Mouse (Mus musculus) forebrain, embryonic 13.5 days (tissue): ENCODE data around the gene Inhbc. TPM values are rescaled to one million over a fixed set of nuclear protein-coding genes. Genes with fewer than 3 reads are reported as not detected.
A peak's percentile ranks its signal among the peaks of the same experiment; 100 is the strongest.

Experiments used
- ATAC-seq: fragments of 200-750 bp; cut with Nextera tagmentation; 2 replicates; pipeline ENCODE4 v1.8.0; 2017
- H3K27ac ChIP-seq: fragments of 300-500 bp; sonication (generic); 2 replicates; pipeline ENCODE4 v1.5.1; 2015; ENCODE audit warnings: inconsistent platforms, mild to moderate bottlenecking, moderate library complexity
- H3K27me3 ChIP-seq: fragments of 300-500 bp; sonication (generic); 2 replicates; pipeline ENCODE4 v1.6.1; 2015; ENCODE audit warnings: mild to moderate bottlenecking, inconsistent platforms
- H3K36me3 ChIP-seq: fragments of 300-500 bp; sonication (generic); 2 replicates; pipeline ENCODE4 v1.6.1; 2015; ENCODE audit warnings: mild to moderate bottlenecking, inconsistent platforms; ENCODE audit not compliant: poor library complexity, severe bottlenecking
- H3K4me1 ChIP-seq: fragments of 300-500 bp; sonication (generic); 2 replicates; pipeline ENCODE4 v1.6.1; 2015; ENCODE audit warnings: inconsistent platforms
- H3K4me2 ChIP-seq: fragments of 300-500 bp; sonication (generic); 2 replicates; pipeline ENCODE4 v1.6.1; 2015; ENCODE audit warnings: inconsistent platforms, mild to moderate bottlenecking, moderate library complexity
- H3K4me3 ChIP-seq: fragments of 300-500 bp; sonication (generic); 2 replicates; pipeline ENCODE4 v1.5.1; 2015; ENCODE audit warnings: mild to moderate bottlenecking, inconsistent platforms
- H3K9ac ChIP-seq: fragments of 300-500 bp; sonication (generic); 2 replicates; pipeline ENCODE4 v1.6.1; 2015; ENCODE audit warnings: mild to moderate bottlenecking, inconsistent platforms
- H3K9me3 ChIP-seq: fragments of 300-500 bp; sonication (generic); replicated peaks from 2 replicates; pipeline ENCODE4 v1.6.1; 2016; ENCODE audit warnings: inconsistent platforms
- WGBS: fragments of 180-500 bp; shearing (Covaris S2); methylation state at CpG from one replicate; pipeline ENCODE4 v1.1.7; 2015; 5-methylcytosine and 5-hydroxymethylcytosine counted together
- polyA plus RNA-seq: library from polyadenylated mRNA; unstranded; fragments of >200 nt; fragmentation: Nextera tagmentation; extraction: Ambion mirVana; gene quantifications from 2 replicates; pipeline ENCODE4 v1.2.1, GENCODE M21; 2015

Inhbc gene
- polyA plus RNA-seq, result not detected in 2 replicates

DNA sequence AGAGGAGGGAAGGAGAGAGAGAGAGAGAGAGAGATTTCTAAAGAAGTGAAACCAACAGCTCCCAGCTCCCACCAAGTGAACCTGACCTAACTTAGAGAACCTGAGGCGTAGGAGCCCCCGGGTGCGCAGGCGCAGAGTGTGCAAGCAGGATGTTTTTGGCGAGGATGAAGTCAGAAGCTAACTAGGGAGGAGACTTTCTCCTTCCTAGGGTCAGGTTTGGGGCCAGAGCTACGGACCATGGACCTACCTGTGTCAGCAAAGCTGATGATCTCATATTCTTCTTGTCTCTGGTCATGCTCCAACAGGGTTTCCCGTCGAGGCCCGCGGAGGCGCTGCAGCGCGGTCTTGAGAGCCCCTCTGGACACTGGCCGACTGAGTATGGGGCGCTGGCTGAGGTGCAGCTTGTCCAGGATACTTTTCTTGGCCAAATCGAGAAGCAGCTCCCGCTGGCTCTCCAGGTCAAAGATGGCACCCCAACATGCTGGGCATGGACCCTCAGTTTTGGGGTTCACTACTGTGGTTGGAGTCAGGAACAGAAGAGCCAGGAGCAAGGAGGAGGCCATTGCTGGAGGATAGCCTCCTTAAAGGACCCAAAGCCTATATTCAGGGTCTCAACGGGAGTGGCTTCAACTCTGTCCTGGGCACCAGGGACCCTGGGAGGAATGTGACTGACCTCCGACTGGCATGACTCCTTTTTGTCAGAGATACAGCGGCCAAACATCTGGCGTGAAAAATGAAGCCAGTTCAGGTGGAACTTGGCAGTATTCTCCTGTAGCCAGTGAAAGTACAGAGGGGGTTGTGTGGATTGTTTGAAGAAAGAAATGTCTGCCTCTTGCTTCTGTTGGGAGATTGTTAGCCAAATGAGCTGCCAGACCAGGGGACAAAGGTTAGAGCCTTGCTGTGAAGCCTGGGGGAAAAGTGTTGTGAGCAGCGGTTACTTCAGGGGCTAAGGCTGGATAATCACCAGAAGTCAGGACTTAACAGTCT is at the start of gene Inhbc:
Gene Inhbc (minus strand): TSS at position 598 of the 987 bp plus-strand sequence.
- no peak within 1 kb of the TSS for H3K4me2 ChIP-seq
- H3K27me3 ChIP-seq, result peaks cover 3% of the 10 kb centered on the region; the same call in 1 of the 2 replicates
- H3K4me1 ChIP-seq, result peaks cover 12% of the 10 kb centered on the region
- H3K27ac ChIP-seq, result no peak within 1 kb of the TSS
- H3K4me3 ChIP-seq, result no peak within 1 kb of the TSS
- WGBS, result 83% methylated on average over 22 of the region's 22 CpGs
- H3K36me3 ChIP-seq, result no peaks in the 10 kb centered on the region
- no peak within 1 kb of the TSS for H3K9ac ChIP-seq
- no peak for ATAC-seq
- H3K9me3 ChIP-seq, result no peaks in the 10 kb centered on the region

DNA sequence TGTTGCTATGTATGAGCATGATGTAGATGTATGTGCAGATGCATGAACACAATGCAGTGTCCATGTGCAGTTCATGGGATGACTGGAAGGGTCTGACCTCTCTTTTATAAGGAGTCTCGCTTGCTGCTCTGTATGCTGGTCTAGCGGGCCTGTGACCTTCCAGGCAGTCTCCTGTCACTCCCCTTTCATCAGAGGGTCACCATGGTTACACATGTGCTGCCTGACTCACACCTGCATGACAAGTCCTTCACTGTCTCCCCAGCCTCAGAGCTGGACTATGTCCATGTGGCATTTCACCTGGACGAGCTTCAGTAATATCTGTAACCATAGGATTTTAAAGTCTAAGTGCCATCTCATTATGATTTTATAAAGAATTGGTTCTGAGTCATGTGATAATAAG is 43.9 kb upstream of the Inhbc start:
- Histone ChIP-seq H3K4me1 (0 out of 2 replicates have a peak, but pooled peaks cover 7% of the 10 kb centered on the region), H3K27ac (no peak overlapping the region), H3K27me3 (no peaks in the 10 kb centered on the region), H3K9ac (no peak overlapping the region), H3K4me2 (no peak overlapping the region), H3K9me3 (no peaks in the 10 kb centered on the region), H3K36me3 (no peaks in the 10 kb centered on the region; the same call in 1 of the 2 replicates), H3K4me3 (no peak overlapping the region)
- no peak for ATAC-seq
- WGBS, result 81% methylated on average over 3 of the region's 3 CpGs

DNA sequence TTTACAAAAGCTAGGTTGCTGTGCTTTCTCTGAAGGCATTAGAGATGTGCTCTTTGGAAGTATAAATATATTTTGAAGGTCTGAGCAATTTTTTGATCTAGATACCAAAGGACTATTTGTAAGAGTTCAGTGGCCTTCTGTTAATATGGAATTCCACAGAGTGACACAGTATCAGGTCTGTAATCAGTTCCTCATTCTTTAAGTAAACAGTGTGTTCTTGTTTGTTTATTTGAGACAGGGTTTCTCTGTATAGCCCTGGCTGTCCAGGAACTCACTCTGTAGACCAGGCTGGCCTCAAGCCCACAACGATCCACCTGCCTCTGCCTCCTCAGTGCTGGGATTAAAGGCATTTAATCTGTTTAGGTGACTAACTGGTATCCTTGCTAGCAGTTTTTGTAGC is 43.4 kb upstream of the Inhbc start:
- H3K4me1 ChIP-seq, result 0 out of 2 replicates have a peak, but pooled peaks cover 7% of the 10 kb centered on the region
- H3K4me2 ChIP-seq, result no peak overlapping the region
- H3K36me3 ChIP-seq, result no peaks in the 10 kb centered on the region; the same call in 1 of the 2 replicates
- H3K4me3 ChIP-seq, result no peak overlapping the region
- no peaks in the 10 kb centered on the region for H3K9me3 ChIP-seq
- H3K9ac ChIP-seq, result no peak overlapping the region
- H3K27ac ChIP-seq, result no peak overlapping the region
- H3K27me3 ChIP-seq, result no peaks in the 10 kb centered on the region
- no peak for ATAC-seq
- 87% methylated on average over 1 of the region's 1 CpGs for WGBS

DNA sequence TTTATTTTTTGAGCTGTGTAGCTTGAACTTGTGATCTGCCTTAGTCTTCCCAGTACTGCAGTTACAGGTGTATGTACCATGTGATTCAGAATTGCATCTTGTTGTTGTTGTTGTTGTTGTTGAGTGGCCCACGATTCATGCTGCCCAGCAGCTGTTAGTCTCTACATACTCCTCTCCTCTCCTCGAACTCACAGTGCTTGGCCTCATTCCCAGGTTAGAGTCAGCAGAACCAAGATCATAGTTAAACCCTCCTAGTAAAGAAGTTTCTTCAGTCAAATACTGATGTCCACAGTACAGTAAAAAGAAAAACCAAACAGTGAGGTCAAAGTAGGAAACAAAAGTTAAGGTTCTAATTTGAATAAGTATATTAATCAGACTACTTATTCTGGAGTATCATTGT is 42.5 kb upstream of the Inhbc start:
- no peak overlapping the region for H3K4me3 ChIP-seq
- no peak overlapping the region for H3K27ac ChIP-seq
- 77% methylated on average over 2 of the region's 2 CpGs for WGBS
- H3K9ac ChIP-seq, result no peak overlapping the region
- H3K36me3 ChIP-seq, result no peaks in the 10 kb centered on the region; the same call in 1 of the 2 replicates
- no peaks in the 10 kb centered on the region for H3K9me3 ChIP-seq
- ATAC-seq, result no peak
- H3K27me3 ChIP-seq, result no peaks in the 10 kb centered on the region
- no peak overlapping the region for H3K4me2 ChIP-seq
- 0 out of 2 replicates have a peak, but pooled peaks cover 7% of the 10 kb centered on the region for H3K4me1 ChIP-seq

DNA sequence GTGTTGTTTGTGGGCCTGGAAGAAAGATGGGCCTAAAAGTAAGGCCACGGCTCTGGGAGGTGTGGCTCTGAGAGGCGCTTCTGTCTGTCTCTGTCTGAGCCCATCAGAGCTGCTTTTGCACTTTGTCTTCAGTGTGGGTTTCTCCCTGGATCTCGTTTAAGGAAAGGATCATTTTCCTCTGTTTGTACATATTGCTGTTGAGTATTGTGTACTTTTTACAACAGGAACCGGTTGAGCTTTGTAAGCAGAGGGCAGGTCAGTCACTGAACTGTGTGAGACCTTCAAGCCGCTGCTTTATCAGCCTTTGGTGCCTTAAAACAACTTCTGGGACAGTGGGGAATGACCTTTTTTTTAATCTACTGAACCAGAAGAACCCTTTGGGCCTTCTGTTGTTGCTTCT is 41.9 kb upstream of the Inhbc start:
- H3K4me3 ChIP-seq, result no peak overlapping the region

DNA sequence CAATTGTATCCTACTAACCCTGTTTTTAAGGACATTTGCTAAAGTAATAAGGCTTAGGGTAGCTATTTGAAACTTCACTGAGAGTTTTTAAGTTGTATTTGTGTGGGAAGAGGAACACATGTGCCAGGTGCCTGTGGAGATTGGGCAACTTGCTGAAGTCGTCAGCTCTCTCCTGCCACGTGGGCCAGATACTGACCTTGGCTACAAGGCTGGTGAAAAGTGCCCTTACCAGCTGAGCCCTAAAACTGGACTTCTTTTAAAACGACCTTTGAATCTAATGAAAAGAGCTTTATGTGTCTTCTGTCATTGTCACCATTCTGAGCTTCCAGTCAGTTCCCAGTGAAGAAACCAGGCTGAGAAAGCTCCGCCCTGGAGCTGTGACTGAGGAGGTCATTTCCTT is 37.2 kb upstream of the Inhbc start:
- Histone ChIP-seq H3K36me3 (peaks cover 9% of the 10 kb centered on the region; the same call in 1 of the 2 replicates), H3K4me3 (no peak overlapping the region), H3K27ac (no peak overlapping the region), H3K9me3 (no peaks in the 10 kb centered on the region), H3K9ac (no peak overlapping the region), H3K4me1 (0 out of 2 replicates have a peak, but pooled peaks cover 6% of the 10 kb centered on the region), H3K27me3 (no peaks in the 10 kb centered on the region), H3K4me2 (no peak overlapping the region)
- WGBS, result 67% methylated on average over 4 of the region's 4 CpGs
- ATAC-seq, result no peak

More for the DNA sequence above, 41.9 kb upstream of the Inhbc start:
- no peak for ATAC-seq
- no peaks in the 10 kb centered on the region for H3K9me3 ChIP-seq
- no peaks in the 10 kb centered on the region; the same call in 1 of the 2 replicates for H3K36me3 ChIP-seq
- no peak overlapping the region for H3K27ac ChIP-seq
- no peak overlapping the region for H3K4me2 ChIP-seq
- no peaks in the 10 kb centered on the region for H3K27me3 ChIP-seq
- H3K9ac ChIP-seq, result no peak overlapping the region; the same call in 1 of the 2 replicates
- H3K4me1 ChIP-seq, result 0 out of 2 replicates have a peak, but pooled peaks cover 7% of the 10 kb centered on the region
- 47% methylated on average over 5 of the region's 5 CpGs for WGBS

DNA sequence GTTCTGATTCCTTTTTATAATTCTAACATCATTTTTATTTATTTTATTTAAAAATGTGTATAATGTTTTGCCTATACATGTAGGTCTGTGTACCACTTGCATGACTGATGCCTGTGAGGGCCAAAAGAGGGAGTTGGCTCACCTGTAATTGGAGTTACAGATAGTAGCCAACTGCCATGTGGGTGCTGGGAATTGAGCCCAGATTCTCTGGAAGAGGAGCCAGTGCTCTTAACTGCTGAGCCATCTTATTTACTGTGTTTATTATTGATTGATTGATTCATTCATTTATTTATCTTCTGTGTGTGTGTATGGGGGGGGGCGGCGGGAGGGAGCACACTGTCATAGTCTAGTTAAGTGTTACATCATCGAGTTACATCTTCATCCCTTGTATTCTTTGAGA is 34.5 kb upstream of the Inhbc start:
- no peak for ATAC-seq
- no peaks in the 10 kb centered on the region for H3K9me3 ChIP-seq
- no peaks in the 10 kb centered on the region for H3K27me3 ChIP-seq
- H3K4me2 ChIP-seq, result no peak overlapping the region
- H3K27ac ChIP-seq, result no peak overlapping the region
- WGBS, result 94% methylated on average over 3 of the region's 3 CpGs
- H3K36me3 ChIP-seq, result peaks cover 36% of the 10 kb centered on the region
- H3K9ac ChIP-seq, result no peak overlapping the region
- no peaks in the 10 kb centered on the region for H3K4me1 ChIP-seq
- H3K4me3 ChIP-seq, result no peak overlapping the region

DNA sequence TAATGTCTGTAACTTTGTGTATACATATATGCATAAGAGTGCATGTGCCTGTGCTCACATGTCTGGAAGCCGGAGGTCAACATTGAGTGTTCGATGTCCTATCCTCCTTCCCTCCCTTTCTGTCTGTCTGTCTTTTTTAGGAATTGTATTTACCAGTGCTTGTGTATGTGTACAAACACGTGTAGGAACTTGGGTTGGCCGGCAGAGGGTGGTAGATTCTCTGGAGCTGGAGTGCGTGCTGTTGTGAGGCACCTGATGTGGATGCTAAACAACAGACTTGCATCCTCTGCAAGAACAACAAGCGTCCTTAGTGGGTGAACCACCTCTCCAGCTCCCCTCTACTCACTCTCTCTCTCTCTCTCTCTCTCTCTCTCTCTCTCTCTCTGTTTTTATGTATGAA is 21.5 kb upstream of the Inhbc start:
- no peak overlapping the region for H3K4me3 ChIP-seq
- H3K36me3 ChIP-seq, result peaks cover 33% of the 10 kb centered on the region
- H3K9ac ChIP-seq, result no peak overlapping the region
- H3K9me3 ChIP-seq, result no peaks in the 10 kb centered on the region
- no peak overlapping the region for H3K27ac ChIP-seq
- WGBS, result 81% methylated on average over 6 of the region's 6 CpGs
- no peak for ATAC-seq
- no peaks in the 10 kb centered on the region for H3K27me3 ChIP-seq
- H3K4me2 ChIP-seq, result no peak overlapping the region
- no peaks in the 10 kb centered on the region for H3K4me1 ChIP-seq

DNA sequence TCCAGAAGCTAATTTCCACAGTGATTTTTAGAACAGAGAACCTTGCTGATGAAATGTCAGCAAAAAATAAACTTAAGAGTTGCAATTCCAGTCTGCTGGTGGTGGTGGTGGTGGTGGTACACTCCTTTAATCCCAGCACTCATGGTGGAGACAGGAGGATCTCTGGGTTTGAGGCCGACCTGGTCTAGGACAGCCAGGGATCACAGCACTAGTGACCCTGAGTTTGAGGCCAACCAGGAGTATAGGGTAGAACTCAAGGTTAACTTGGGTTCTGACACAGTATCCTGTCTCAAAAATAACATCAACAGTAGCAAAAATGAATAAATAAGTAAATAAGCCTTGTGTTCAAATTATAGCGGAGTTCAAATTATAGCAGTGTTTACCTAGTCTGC is 11.5 kb upstream of the Inhbc start:
- 58% methylated on average over 2 of the region's 2 CpGs for WGBS
- H3K9ac ChIP-seq, result peak overlapping the region; percentile 81
- no peak for ATAC-seq
- H3K36me3 ChIP-seq, result no peaks in the 10 kb centered on the region
- no peaks in the 10 kb centered on the region for H3K9me3 ChIP-seq
- H3K4me1 ChIP-seq, result peaks cover 28% of the 10 kb centered on the region
- peak overlapping the region; percentile 73 for H3K4me3 ChIP-seq
- no peaks in the 10 kb centered on the region for H3K27me3 ChIP-seq
- H3K27ac ChIP-seq, result no peak overlapping the region; the same call in 1 of the 2 replicates
- H3K4me2 ChIP-seq, result peak overlapping the region; percentile 74

DNA sequence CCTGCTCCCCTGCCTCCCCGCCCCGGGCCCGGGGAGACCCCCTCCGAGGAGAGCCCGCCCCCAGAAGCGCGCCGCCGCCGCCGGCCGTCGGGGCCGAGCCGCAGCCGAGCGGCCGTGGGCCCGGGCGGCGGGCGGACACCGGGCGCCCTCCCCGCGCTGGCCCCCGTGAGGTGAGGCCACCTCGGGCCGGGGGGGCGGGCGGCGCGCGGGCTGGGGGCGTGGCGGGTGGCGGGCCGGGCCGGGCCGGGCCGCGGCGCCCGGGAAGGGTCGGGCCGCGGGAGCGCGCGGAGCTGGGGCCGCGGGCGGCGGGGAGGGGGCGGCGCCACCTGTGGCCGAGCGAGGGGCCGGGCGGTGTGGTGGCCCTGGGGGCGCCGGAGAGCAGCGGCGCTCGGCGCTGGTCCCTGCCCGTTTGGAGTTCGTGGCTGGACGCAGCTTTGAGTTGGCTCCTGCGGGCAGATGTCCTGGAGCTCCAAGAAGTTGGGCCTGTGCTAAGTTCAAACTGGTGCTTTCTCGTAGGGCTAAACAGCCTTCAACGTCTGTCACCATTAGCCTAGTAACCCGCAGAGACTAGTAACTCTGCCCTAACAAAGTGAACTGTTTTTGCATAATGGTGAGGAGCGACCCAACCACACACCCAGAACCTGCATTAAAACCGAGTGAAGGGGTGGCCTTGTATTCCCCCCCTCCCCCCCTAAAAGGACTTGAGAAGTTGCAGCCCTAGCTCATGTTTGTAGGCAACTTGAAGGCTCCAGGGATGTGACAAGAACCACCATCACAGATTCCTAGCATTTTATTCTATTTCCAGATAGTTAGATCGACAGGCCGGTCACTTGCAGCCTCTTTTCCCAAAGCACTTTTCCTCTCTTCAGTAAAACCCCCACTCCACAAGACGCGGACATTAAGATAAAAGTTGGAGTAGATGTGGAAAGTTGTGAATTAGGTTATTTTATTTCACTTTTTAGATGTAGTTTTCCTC is 10.8 kb upstream of the Inhbc start:
- Histone ChIP-seq H3K9ac (peak overlapping the region; percentile 81), H3K36me3 (no peaks in the 10 kb centered on the region), H3K27ac (peak overlapping the region; percentile 86), H3K4me2 (peak overlapping the region; percentile 74), H3K4me3 (peak overlapping the region; percentile 73), H3K9me3 (no peaks in the 10 kb centered on the region), H3K4me1 (peaks cover 28% of the 10 kb centered on the region), H3K27me3 (no peaks in the 10 kb centered on the region)
- 1% methylated on average over 39 of the region's 79 CpGs for WGBS
- peak; percentile 59 for ATAC-seq

DNA sequence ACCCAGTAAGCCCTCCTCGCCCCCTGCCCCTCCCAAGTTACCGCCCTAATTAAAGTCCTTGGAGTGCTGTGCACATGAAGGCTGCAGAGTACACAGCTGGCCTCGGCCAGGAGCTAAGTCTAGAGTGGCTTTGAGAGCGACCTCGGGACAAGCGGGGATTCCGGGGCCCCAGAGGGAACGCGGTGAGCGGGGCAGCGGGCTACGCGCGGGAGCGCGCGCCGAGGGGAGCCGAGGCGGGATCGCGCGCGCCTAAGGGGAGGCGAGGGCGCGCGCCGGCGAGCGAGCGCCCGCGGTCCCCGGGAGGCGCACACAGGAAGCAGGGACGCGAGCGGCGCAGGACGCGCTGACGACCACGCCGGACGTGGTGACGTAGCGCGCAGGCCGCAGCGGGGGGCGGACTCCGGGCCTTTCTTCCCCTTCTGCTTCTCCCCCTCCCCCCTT is 10.0 kb upstream of the Inhbc start, which contains the start of gene R3hdm2:
Gene R3hdm2 (plus strand): TSS at position 77 of the 441 bp plus-strand sequence.
- peak within 1 kb of the TSS; percentile 74 for H3K4me2 ChIP-seq
- no peaks in the 10 kb centered on the region for H3K36me3 ChIP-seq
- H3K9ac ChIP-seq, result peak within 1 kb of the TSS; percentile 81
- H3K9me3 ChIP-seq, result no peaks in the 10 kb centered on the region
- no peaks in the 10 kb centered on the region for H3K27me3 ChIP-seq
- WGBS, result 0% methylated on average over 46 of the region's 53 CpGs
- H3K4me3 ChIP-seq, result peak within 1 kb of the TSS; percentile 73
- peaks cover 25% of the 10 kb centered on the region for H3K4me1 ChIP-seq
- peak within 1 kb of the TSS; percentile 86 for H3K27ac ChIP-seq
- peak; percentile 97 for ATAC-seq
